Mouse (Mus musculus) megakaryocyte, adult 5-6 weeks (primary cell): ENCODE data around the gene Cwc22. TPM values are rescaled to one million over a fixed set of nuclear protein-coding genes. Genes with fewer than 3 reads are reported as not detected.

Experiments
- ATAC-seq: 2 replicates; pipeline ENCODE4 v1.8.0; 2016; ENCODE audit warnings: mild to moderate bottlenecking, inconsistent platforms; ENCODE audit not compliant: poor library complexity, severe bottlenecking
- total RNA-seq, 2 experiments: library from RNA; stranded (forward) in 1 of 2; stranded (reverse) in 1 of 2; fragments of 153-499, 151-499 nt in 1 of 2; fragments of 221-1000, 200-1000 nt in 1 of 2; gene quantifications; 2 replicates each; pipeline versions ENCODE4 v1.2.3 to v1.2.4; 2015 to 2017

Gene Cwc22
- total RNA-seq, 2 experiments from 2014 or later: 31.3 to 92.3 TPM

GRCm38 (mm10) chr2:77881301-77882199, 64.6 kb downstream of the Cwc22 start:
- ATAC-seq: no peak

- ATAC-seq: no peak
Observed at GRCm38 (mm10) chr2:77880351-77880750, 65.8 kb downstream of the Cwc22 start.

DNA sequence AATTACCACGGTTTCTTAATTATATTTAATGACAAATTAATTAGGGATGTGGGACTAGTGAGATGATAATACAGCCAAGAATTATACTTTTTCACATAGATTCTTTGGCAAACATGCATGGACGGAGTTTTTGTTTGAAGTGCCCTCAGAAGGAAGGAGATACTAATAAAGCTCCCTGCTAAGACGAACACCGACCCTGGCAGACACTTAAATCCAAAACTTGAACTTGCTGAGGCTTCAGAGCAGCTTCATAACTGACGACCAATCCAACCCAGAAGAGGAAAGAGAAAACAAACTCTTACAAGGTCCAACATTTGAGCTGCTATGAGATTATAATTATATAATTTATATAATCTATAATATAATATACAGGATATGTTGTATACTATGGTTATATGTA, 66.4 kb downstream of the Cwc22 start:
- no peak for ATAC-seq

- no peak for ATAC-seq
Observed at GRCm38 (mm10) chr2:77877156-77877855, 68.9 kb downstream of the Cwc22 start.

DNA sequence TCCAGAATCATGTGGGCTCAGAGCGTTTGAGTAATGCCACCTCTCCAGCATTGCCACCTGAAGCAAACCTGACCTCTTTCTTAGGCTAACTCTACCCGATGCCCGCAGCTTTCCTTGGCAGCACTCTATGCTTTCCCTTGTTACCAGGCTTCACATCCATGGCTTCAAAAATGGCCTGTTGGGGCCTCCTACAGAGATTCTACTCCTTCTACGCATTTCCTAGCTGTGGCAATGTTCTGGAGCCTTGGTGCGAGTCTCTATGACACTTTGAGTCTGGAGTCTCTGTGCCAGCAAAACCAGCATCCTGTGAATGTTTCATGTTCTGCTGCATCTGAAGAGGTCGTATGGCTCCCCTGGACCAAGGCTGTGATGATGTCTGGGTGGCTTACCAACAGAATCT, 69.8 kb downstream of the Cwc22 start:
- no peak for ATAC-seq

- no peak for ATAC-seq
Observed at GRCm38 (mm10) chr2:77875516-77875915, 70.7 kb downstream of the Cwc22 start.

- no peak for ATAC-seq
Observed at GRCm38 (mm10) chr2:77874678-77875077, 71.5 kb downstream of the Cwc22 start.

DNA sequence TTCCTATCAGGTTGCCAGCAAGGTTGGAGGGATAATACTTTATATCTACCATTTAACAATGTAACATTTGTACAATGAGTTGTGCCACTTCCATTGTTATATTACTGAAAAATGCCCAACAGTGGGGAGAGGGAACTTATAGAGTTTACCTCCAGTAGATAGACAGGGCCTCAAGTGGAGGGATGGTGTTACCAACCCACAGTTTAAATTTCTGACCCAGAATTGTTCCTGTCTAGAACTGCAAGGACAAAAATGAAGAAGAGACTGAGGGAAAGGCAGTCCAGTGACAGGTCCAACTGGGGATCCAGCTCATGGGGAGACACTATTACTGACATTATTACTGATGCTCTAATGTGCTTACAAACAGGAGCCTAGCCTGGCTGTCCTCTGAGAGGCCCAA, 72.4 kb downstream of the Cwc22 start:
- ATAC-seq: no peak

DNA sequence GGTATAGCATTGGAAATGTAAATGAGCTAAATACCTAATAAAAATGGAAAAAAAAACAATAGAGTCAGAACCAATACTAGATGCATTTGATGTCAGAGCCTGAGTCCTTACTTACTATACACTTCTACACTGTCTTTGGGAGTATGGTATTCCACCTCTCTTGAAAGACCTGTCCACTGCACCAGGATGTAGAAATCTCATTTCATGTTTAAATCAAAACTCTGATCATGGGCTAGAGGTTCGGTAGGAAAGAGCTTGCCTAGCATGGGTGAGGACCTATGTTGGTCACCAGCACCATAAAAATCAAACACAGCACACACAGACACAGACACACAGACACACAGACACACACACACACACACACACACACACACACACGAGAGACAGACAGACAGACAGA, 73.5 kb downstream of the Cwc22 start:
- no peak for ATAC-seq

DNA sequence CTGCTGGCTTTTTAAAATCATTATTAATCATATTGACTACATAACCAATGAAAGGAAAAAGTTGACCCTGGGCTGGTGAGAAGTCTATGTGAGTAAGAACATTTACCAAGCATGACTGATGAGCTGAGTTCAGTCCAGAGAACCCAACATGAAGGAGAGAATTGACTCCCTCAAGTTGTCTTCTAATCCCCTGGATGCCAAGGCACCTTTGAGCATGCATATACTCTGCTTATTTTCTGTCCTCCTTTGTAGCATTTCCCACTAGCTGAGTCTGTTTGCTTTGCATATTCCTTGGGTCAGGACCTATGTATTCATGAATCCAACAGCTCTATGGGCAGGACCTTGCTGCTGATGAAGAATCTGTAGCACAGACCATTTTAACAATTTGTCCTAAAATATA, 75.0 kb downstream of the Cwc22 start:
- ATAC-seq: no peak

DNA sequence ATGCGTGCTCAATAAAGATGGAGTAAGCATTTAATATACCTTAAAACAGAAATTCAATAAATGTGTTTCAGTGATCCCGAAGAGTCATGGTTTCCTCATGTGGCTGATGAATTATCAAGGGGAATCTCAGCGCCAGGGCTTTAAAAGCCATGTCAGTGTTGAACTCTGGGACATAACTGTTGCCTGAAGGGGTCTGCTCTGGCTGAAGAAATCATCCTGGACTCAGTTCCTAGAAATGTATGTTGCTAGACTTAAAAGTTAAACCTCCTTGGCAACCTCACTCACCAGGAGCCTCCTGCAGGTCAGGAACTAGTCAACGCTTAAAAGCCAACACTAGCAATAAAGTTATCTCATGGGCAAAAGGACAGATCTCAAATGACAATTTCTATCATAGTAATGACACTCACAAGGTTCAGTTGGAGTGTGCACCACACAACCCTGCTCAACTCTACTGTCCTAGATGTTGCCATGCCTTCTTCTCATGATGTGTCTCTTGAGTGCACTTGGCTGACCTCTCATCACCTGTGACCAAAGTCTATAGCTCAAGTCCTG, 76.4 kb downstream of the Cwc22 start:
- no peak for ATAC-seq

GRCm38 (mm10) chr2:77863934-77864333, 82.2 kb downstream of the Cwc22 start:
- ATAC-seq: no peak

GRCm38 (mm10) chr2:77863522-77863921, 82.7 kb downstream of the Cwc22 start:
- ATAC-seq: no peak

DNA sequence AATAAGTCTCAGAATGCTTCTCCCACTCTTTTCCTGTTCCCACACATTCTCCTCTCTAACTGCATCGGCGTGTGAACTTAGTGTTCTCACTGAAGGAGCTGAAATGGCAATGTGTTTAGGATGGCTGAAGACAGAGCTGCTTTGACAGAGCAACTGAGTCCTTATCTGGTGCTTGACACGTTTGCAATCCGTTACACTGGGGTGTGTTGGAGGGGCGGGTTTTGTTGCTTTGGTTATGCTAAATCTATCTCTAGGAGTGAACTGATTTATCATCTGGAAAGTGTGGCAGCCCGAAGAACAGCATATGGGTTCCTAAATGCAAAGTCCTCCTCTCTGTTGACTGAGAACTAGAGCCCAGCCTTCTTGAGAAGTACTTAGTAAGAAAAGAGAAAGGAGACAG, 104.7 kb downstream of the Cwc22 start:
- ATAC-seq: no peak

DNA sequence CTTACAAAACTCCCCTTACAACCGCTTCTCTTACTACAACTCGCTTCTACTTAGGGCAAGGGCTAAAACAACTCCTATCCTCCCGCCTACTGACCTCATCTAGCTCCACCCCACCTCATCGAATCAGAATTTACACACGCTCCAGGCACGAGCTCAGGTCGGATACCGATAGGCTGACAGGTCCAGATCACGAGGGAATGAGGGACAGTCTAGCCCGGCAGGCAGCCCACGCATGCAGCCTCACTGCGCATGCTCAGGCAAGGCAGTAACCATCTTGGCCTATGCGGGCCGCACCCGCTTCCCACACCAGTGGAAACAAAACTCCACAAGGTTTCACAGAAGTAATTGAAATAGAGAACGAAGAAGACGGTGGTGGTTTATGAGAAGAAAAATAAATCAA, 106.6 kb downstream of the Cwc22 start:
- ATAC-seq: no peak

DNA sequence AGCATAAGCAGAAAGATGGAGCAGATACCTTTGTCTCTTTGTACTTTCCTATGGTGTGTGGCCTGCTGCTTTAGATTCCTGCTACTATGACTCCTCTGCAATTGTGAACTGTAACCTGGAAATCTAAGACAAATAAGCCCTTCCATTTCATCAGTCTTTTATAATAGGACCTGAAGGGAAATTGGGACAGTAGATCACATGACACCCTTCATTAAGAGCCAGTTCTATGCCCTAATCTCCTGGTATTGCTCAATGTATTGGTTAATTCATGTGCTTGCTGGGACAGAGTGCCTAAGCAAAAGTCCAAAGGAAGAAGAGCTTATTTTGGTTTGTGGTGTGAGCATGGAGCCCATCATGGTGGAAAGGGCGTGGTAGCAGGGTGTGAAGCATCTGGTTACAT, 107.5 kb downstream of the Cwc22 start:
- no peak for ATAC-seq

GRCm38 (mm10) chr2:77835781-77836180, 110.4 kb downstream of the Cwc22 start:
- no peak for ATAC-seq

Other genes with a start within 250 kb of the Cwc22 start
- not detected in 2 replicates for gene Zfp385b, start 126.7 kb downstream of the Cwc22 start, total RNA-seq (2015)
- not detected in 2 replicates for gene Zfp385b, start 126.7 kb downstream of the Cwc22 start, total RNA-seq (2017)